Mouse (Mus musculus): ENCODE measurements around the gene Ssr2. TPM values are rescaled to one million over a fixed set of nuclear protein-coding genes. Genes with fewer than 3 reads are reported as not detected.

The Ssr2 gene
- total RNA-seq, 2 experiments from 2014 or later = 165 to 200 TPM

- ATAC-seq (replicated peaks; ENCODE audit: low FRiP score, low TSS enrichment, poor library complexity, severe bottlenecking) = no peak
These were observed 35.6 kb upstream of the Ssr2 start for GRCm38 (mm10) chr3:88540085-88540484.

- no peak for ATAC-seq (replicated peaks; ENCODE audit: low FRiP score, low TSS enrichment, poor library complexity, severe bottlenecking)
These were observed 33.9 kb upstream of the Ssr2 start for GRCm38 (mm10) chr3:88541622-88542401.

- ATAC-seq (replicated peaks; ENCODE audit: low FRiP score, low TSS enrichment, poor library complexity, severe bottlenecking) = no peak
These were observed 33.2 kb upstream of the Ssr2 start for GRCm38 (mm10) chr3:88542486-88542885.

- no peak for ATAC-seq (replicated peaks; ENCODE audit: low FRiP score, low TSS enrichment, poor library complexity, severe bottlenecking)
These were observed 32.5 kb upstream of the Ssr2 start for GRCm38 (mm10) chr3:88543174-88543573.

GRCm38 (mm10) chr3:88543651-88544410 is 31.8 kb upstream of the Ssr2 start:
- no peak for ATAC-seq (replicated peaks; ENCODE audit: low FRiP score, low TSS enrichment, poor library complexity, severe bottlenecking)

- ATAC-seq (replicated peaks; ENCODE audit: low FRiP score, low TSS enrichment, poor library complexity, severe bottlenecking) = no peak
These were observed 31.2 kb upstream of the Ssr2 start for GRCm38 (mm10) chr3:88544514-88544913.

GRCm38 (mm10) chr3:88544955-88545591 is 30.6 kb upstream of the Ssr2 start:
- ATAC-seq (replicated peaks; ENCODE audit: low FRiP score, low TSS enrichment, poor library complexity, severe bottlenecking) = no peak

GRCm38 (mm10) chr3:88546674-88547418 is 28.8 kb upstream of the Ssr2 start:
- ATAC-seq (replicated peaks; ENCODE audit: low FRiP score, low TSS enrichment, poor library complexity, severe bottlenecking) = peak; percentile 31

- ATAC-seq (replicated peaks; ENCODE audit: low FRiP score, low TSS enrichment, poor library complexity, severe bottlenecking) = no peak
These were observed 27.3 kb upstream of the Ssr2 start, which contains the start of gene Rab25 for GRCm38 (mm10) chr3:88548180-88548917. Gene Rab25, minus strand, starts transcription at chr3:88548300.

- no peak for ATAC-seq (replicated peaks; ENCODE audit: low FRiP score, low TSS enrichment, poor library complexity, severe bottlenecking)
These were observed 24.1 kb upstream of the Ssr2 start for GRCm38 (mm10) chr3:88551586-88551985.

- no peak for ATAC-seq (replicated peaks; ENCODE audit: low FRiP score, low TSS enrichment, poor library complexity, severe bottlenecking)
These were observed 23.5 kb upstream of the Ssr2 start for GRCm38 (mm10) chr3:88552082-88552645.

- ATAC-seq (replicated peaks; ENCODE audit: low FRiP score, low TSS enrichment, poor library complexity, severe bottlenecking) = peak; percentile 91
These were observed 22.8 kb upstream of the Ssr2 start, which contains the start of gene Lamtor2 for GRCm38 (mm10) chr3:88552676-88553524. Gene Lamtor2, minus strand, starts transcription at chr3:88553074.

GRCm38 (mm10) chr3:88553525-88553879 is 22.2 kb upstream of the Ssr2 start, which contains the start of gene Ubqln4:
Gene Ubqln4, plus strand, starts transcription at chr3:88553758.
- peak; percentile 28 for ATAC-seq (replicated peaks; ENCODE audit: low FRiP score, low TSS enrichment, poor library complexity, severe bottlenecking)

- ATAC-seq (replicated peaks; ENCODE audit: low FRiP score, low TSS enrichment, poor library complexity, severe bottlenecking) = peak; percentile 42
These were observed 21.6 kb upstream of the Ssr2 start for GRCm38 (mm10) chr3:88553880-88554586.

GRCm38 (mm10) chr3:88555069-88555605 is 20.5 kb upstream of the Ssr2 start:
- no peak for ATAC-seq (replicated peaks; ENCODE audit: low FRiP score, low TSS enrichment, poor library complexity, severe bottlenecking)

GRCm38 (mm10) chr3:88555731-88556130 is 19.9 kb upstream of the Ssr2 start:
- no peak for ATAC-seq (replicated peaks; ENCODE audit: low FRiP score, low TSS enrichment, poor library complexity, severe bottlenecking)

GRCm38 (mm10) chr3:88556616-88557015 is 19.1 kb upstream of the Ssr2 start:
- no peak for ATAC-seq (replicated peaks; ENCODE audit: low FRiP score, low TSS enrichment, poor library complexity, severe bottlenecking)
